Mouse (Mus musculus): ENCODE results near the gene Slc43a1. TPM values are rescaled to one million over a fixed set of nuclear protein-coding genes. Genes with fewer than 3 reads are reported as not detected.
"Not testable (repeated sequence)": the region's sequence is repeated elsewhere in the genome, so short reads cannot be mapped to it uniquely, and the experiment has no call there.

The Slc43a1 gene
- total RNA-seq, 2 experiments from 2014 or later = 6.6 to 7.5 TPM

DNA sequence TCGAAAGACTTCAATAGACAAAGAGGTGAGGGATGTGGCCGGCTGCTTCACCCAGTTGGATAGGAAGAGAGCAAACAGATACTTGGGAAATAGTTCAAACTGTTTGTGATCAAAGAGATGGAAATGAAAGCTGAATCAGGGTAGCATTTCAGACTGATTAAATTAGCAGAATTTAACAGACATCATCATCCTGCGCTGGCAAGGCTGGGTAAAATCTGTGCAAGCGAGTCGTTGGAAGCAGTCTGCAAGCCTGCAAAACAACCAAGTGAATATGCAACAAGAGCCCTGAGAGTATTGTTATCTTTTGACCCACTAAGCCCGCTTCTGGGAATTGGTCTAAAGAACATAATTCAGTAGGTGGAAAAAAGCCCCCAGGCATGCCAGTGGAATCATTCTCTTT is 54.7 kb downstream of the Slc43a1 start:
- DNase-seq = no peak

DNA sequence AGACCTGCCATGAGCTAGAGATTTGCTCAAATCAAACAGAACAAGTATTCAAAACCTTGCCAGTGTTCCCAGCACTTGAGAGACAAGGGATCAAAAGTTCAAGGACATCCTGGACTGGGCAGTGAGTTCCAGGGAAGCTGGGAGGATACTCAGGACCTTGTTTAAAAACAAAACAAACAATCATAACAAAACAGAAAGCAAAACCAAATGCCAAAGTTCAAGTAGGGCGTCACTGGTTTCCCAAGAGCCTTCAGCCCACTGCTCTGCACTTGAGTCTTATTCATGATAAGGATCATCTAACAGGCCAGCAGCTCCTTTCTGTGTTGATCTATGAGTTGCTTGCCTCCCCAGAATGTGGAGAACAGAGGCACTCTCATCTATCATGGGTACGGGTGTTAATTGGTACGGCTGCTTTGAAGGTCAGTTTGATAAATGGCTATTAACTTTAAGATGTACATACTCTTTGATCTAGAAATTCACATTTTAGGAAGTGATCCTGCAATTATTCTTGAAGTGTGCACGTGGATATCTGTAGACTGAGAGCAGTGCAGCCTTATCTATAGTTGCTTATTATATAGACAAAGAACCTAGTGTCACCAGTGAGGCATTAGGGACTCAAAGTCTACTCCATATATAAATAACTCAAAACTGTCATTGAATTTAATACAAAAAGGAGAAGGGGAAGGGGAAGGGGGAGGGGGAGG is 57.0 kb downstream of the Slc43a1 start:
- DNase-seq = no peak

DNA sequence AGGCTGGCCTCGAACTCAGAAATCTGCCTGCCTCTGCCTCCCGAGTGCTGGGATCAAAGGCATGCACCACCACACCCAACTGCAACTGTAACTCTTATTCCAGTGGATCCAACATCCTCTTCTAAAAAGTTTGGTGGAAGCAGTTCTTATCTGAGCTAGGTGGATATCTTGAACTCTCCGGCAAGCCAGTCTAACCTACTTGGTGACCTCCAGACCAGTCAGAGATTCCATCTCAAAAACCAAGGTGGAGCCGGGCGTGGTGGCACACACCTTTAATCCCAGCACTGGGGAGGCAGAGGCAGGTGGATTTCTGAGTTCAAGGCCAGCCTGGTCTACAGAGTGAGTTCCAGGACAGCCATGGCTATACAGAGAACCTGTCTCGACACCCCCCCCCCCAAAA is 58.0 kb downstream of the Slc43a1 start:
- DNase-seq = not testable (repeated sequence)

GRCm38 (mm10) chr2:84912722-84913121 is 74.1 kb downstream of the Slc43a1 start:
- no peak for DNase-seq

Other genes starting within 250 kb of the Slc43a1 start
- 100 to 1,000 TPM; 135 to 142 TPM for gene Ctnnd1, start 188.1 kb upstream of the Slc43a1 start, total RNA-seq (2021)
- under 1 TPM in 1 of 2 experiments, not detected in 1; 0.10 TPM for gene Btbd18, start 179.8 kb upstream of the Slc43a1 start, total RNA-seq (2021)
- 10 to 100 TPM; 27.2 to 47.4 TPM for gene Selenoh, start 168.1 kb upstream of the Slc43a1 start, total RNA-seq (2021)
- gene Gm28635, start 160.8 kb upstream of the Slc43a1 start, total RNA-seq (2021) = not detected
- 10 to 100 TPM; 25.5 to 26.3 TPM for gene Med19, start 160.4 kb upstream of the Slc43a1 start, total RNA-seq (2021)
- gene Tmx2, start 159.7 kb upstream of the Slc43a1 start, total RNA-seq (2021) = 100 to 1,000 TPM; 138 to 157 TPM
- gene Zdhhc5, start 123.7 kb upstream of the Slc43a1 start, total RNA-seq (2021) = 10 to 100 TPM; 63.3 to 63.9 TPM
- gene Clp1, start 111.5 kb upstream of the Slc43a1 start, total RNA-seq (2021) = 10 to 100 TPM; 13.5 to 16.4 TPM
- 1 to 10 TPM; 2.8 to 5.0 TPM for gene Ypel4, start 104.8 kb upstream of the Slc43a1 start, total RNA-seq (2021)
- 1 to 10 TPM; 1.5 to 2.4 TPM for gene Gm19426, start 95.2 kb upstream of the Slc43a1 start, total RNA-seq (2021)
- gene Serping1, start 63.4 kb upstream of the Slc43a1 start, total RNA-seq (2021) = 10 to 100 TPM; 63.0 to 84.6 TPM
- gene Ube2l6, start 40.0 kb upstream of the Slc43a1 start, total RNA-seq (2021) = 10 to 100 TPM; 17.1 to 23.1 TPM
- gene Smtnl1, start 16.2 kb upstream of the Slc43a1 start, total RNA-seq (2021) = not detected
- 10 to 100 TPM; 46.2 to 51.4 TPM for gene Timm10, start 11.9 kb upstream of the Slc43a1 start, total RNA-seq (2021)
- 1 to 10 TPM in 1 of 2 experiments, under 1 TPM in 1; 0.79 to 2.4 TPM for gene Rtn4rl2, start 47.9 kb downstream of the Slc43a1 start, total RNA-seq (2021)
- gene Slc43a3, start 97.7 kb downstream of the Slc43a1 start, total RNA-seq (2021) = 10 to 100 TPM; 52.8 to 88.3 TPM
- gene Prg2, start 141.6 kb downstream of the Slc43a1 start, total RNA-seq (2021) = not detected
- gene Prg3, start 149.4 kb downstream of the Slc43a1 start, total RNA-seq (2021) = not detected
- gene Ssrp1, start 198.4 kb downstream of the Slc43a1 start, total RNA-seq (2021) = 100 to 1,000 TPM; 126 to 128 TPM
- gene P2rx3, start 198.6 kb downstream of the Slc43a1 start, total RNA-seq (2021) = 1 to 10 TPM; 1.6 to 2.0 TPM
- 100 to 1,000 TPM in 1 of 2 experiments, 10 to 100 TPM in 1; 94.2 to 103 TPM for gene Tnks1bp1, start 209.2 kb downstream of the Slc43a1 start, total RNA-seq (2021)

Measured in adrenal gland, postnatal 36 days (tissue).